Mouse (Mus musculus) ovary, postnatal 36 days (tissue): ENCODE results near the gene Mpc2.

Experiments used
- DNase-seq: peaks from one replicate; pipeline ENCODE4 v3.0.0; 2022; ENCODE audit warnings: low spot score, mixed read lengths

The Mpc2 gene

DNA sequence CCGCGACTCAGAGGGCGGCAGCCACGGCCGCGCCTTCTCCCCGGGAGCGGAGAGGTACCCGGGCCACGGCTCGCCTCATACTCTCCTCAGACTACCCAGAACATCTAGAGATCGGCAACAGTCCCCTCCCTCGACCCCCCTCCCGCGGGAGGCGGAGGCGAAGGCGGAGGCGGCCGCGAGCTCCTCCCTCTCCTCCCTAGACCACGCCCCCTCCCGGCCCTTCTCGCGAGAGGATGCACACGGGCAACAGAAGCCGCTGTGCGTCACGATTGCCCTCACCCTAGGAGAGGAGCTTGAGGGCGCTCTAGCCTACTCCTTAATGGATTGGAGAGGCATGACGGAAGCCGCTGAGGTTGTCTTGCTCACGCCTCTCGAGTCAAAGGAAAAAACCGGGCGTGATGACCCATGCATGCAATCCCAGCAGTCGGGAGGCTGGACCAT is at the start of gene Mpc2, which contains the start of gene Dcaf6:
Gene Mpc2, plus strand, starts transcription at position 278 of the 441 bp plus-strand sequence.
Gene Dcaf6, minus strand, starts transcription at position 116 of the 441 bp plus-strand sequence.
- DNase-seq, result peak; percentile 100

DNA sequence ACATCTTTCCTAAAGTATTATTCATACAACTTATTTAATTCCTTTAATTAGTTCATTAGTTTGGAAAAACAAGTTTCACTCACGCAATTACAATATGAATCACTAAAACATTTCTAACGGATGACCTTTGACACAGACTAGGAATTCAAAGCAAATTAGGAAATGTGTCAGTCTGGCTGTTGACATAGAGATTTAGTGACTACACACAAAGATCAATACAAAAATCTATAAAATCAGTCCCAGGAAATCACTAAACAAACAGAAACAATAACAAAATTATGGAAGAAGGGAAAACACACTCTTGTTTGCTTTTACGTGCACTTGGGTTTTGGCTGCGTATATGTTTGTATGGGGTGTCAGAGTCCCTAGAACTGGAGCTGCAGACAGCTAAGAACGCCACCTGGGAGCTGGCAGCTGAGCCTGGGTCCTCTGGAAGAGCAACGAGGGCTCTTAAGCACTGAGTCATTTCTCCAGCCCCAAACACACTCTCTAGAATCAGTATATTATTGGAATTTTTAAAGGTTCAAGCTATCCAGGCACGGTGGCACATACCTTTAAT is 39.0 kb upstream of the Mpc2 start:
- DNase-seq, result no peak

DNA sequence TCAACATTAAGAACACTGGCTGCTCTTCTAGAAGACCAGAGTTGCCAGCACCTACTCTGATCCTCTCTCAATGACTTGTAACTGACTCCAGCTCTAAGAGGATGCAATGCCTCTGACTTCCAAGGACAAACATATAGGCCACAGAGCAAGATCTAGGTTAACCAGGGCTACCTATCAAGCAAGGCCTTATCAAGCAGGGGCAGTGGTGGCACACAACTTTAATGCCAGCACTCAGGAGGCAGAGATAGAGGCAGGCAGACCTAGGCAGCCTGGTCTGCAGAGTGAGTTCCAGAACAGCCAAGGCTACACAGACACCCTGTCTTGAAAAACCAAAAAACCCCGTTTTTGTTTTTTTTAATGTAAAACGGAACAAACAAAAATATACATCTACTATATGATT is 34.2 kb upstream of the Mpc2 start:
- no peak for DNase-seq

DNA sequence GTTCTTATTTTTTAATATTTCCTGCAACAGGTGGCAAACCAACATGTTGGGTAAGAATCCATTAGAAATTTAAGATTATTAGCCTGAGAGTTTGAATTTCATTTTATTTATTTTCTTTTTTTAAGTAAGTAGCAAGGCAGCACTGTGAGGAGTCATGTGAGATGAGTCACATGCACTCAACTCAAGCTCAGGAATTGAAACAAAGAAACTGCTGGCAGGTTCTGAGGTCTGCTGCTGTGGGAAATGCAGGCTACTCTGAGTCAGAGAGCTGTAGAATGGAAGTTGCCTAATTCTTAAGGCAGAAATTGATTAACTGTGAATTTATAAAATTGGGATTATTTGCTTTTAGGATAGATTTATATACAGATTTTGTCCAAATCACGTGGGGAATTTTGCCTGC is 27.6 kb upstream of the Mpc2 start:
- DNase-seq, result no peak

DNA sequence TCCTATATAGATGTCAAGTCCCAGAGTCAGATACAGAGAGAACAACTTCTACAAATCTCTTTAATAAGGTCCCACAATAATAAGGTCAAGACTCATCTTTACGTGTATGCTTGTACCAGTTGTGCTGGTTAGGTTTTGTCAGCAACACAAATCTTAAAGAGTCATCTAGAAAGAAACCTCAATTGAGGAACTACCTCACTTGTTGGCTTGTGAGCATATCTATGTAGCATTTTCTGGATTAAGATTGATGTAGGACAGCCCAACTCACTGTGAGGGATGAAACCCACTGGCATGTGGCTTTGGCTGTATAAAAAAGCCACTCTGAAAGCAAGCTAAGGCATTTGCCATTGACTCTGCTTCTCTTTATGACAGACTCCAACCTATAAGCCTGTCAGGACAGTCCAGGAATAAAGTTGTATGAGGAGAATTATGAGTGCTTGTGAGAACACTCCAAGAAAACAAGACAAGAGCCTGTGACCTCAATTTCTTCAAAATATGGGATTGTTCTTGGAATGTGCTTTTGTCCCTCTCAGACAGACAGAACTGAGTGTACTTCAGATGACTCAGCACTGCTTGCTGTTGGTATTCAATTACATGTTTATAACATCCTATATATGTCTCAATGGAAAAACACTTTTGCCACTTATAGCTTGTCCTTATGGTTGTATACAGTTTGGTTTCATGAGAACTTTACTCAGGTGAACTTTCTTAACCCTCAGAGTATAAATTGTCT is 22.0 kb upstream of the Mpc2 start:
- DNase-seq, result no peak

DNA sequence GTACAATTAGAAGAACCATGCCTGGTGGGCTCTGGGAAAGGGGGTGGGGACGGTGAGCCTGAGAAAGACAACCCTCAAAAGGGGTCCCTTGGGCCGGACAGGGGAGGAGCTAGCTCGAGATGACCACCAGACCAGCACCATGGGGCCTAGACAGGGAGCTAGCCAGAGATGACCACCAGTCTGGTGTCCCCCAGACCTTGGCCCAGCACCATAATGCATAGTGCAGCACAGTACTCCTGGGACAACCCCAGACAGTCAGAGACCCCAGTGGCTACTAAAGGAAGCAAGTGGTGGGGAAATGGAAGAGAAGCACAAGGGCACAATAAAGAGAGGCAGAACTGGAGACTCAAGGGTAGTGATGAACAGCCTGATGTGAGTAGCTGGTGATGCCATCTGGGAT is 19.6 kb upstream of the Mpc2 start:
- DNase-seq, result no peak

DNA sequence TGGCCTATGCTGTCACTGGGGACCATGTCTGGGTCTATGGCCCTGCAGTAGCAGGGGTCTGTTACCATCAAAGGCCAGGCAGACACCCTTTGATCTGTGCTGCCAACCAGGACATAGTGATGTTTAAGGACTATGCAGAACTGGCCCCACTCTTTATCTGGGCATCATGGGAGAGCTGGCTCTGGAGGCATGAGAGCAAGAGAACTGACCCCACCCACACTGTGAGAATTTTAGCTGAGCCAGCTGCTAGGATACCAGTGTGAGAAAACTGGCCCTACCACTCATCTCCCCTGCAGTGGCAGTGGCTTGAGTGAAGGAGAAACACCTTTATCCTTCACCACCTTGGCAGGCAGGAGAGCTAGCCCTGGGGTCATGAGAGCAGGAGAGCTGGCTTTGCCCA is 19.2 kb upstream of the Mpc2 start:
- no peak for DNase-seq

DNA sequence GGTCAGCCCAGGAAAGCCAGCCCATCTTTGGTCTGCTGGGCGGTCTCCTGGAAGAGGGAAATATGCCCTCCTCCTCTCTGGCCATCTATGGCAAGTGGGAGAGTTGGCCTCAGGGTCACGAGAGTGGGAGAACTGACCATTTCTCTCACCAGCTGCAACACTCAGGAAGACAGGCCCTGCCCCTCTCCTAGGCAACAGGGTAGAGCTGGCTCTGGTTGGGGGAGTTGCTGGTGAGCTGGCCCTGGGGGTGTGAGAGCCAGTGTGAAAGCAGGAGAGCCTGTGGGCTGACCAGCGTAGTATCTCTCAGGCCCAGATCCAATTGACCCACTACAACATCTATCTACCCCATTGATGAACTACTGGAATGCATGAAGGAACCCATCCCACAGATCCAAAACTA is 18.7 kb upstream of the Mpc2 start:
- no peak for DNase-seq

DNA sequence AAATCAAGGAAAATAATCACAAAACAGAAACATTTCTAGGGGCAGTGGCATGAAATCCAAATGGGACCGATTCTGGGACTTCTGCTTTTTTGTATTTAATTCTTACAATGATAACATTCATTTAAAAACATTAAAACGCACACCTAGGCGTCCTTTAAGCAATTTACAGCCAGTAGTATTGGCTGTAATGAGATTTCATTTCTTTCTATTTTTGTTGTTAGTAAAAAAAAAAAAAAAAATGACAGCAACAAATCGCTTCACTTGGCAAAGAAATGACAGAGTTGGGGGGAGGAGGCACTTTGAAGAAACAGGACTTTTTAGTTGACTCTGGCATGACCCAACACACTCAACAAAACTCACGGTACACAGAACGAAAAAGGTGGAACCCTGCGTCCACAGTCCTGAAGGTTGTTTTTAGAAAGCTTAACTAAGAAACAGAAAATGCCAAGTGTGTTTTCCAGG is 1.4 kb upstream of the Mpc2 start:
- DNase-seq, result no peak

DNA sequence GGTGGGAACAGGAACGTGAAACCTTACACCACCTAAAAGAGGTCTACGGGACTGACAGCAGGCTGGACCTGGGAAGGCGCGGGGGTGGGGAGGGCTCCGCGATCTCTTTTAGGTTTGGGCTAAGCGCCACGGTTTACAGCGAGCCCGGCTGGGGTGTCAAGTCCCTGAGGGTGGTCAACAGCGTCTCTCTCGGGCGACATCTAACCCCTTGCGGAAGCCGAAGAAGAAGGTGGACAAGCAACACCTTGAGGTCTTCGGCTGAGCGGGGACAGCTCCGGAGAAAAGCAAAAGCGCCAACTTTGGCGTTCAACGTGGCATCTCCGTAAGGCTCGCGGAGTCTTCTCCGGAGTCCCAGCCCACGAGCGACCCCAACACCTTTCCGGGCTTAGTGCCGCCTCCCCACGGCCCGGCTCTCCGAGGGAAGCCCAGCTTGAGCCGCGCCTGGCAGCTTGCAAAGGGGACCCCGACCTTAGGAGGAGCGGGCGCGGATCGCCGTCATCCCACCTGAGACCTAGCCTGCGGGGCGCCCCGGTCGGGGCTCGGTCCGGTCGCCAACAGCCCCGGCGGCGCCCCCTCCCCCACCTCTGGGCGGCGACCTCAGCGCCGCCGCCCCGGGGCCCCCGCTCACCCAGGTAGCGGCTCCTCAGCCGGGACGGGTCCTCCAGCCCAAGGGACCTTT is 795 bp upstream of the Mpc2 start:
- DNase-seq, result peak; percentile 61

DNA sequence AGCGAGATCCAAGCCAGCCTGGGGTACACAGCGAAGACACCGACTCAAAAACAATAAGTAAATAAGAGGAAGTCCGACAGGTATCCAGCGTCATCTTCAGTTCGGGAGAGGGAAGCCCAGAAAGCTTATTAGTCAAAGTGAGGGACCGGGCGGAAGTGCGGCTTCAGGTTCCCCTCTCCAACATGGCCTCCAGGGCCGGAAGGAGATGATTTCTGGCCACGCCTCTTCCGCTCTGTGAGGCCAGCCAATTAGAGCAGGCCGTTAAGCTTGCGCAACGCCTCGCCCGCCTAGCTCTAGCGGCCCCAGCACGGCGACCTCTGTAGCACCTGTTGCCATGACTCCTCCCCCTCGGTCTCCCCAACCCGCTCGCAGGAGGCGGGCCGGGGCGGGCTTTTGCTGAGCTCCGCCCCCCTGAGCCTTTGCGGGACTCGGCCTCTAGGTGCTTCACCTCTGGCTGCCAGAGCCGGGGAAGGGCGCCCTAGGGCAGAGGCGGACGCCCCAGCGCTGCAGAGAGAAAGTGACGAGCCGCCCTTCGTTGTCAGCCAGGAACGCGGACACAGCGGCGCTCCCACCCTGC is 452 bp downstream of the Mpc2 start:
- DNase-seq, result peak; percentile 99

DNA sequence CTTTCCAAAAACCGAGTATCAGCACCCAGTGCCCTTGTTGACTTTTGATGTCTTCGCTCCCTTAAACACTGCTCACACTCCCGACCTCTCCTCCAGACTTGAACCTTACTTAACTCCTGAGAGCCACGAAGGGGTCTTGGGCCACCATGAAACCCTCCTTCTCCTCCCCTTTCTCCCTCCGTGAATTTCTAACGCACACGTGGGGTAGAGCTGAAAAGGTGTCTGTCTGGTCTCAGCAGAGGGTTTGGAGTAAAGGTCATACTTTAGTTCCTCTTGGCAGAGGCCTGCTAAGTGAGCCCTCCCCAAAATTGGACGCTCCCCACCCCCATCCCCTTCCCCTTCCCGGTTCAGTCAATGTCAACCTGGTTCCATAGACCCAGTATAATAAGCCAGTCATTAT is 1.2 kb downstream of the Mpc2 start:
- no peak for DNase-seq

DNA sequence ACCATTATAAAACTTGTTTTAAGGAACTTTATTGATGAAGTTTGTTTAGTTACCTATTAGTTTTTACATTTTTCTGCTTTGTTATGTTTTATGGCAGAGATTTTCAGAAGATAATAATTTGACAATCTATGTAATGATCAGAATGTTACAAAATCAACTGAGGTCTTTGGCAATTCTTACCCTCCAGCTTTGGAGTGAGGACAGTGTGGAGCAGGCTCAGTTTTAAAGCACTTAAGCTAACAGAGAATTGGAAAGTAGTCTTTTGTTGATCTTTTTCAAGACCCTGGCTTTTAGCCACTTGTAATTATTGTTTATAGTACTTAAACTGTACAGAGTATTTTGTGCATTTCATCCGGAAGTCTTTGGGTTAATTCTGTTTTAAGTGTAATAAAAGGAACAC is 2.4 kb downstream of the Mpc2 start:
- no peak for DNase-seq

DNA sequence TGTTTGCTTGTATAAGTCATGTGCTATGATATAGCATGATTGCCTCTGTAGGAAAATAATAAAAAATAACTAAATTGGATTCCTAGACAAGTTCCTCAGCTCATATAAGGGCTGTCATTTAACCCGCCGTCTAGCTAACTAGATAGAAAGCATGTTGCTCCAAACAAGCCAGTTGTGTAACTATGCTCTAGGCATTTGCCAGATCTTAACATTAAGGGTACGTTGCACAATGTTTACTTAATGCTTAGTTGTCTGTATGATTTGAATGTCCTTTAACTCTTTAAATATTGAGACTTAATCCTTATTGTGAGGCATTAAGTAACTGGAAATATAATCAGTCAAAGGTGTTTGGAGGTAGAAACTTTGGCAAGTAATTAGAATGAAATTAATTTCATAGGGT is 4.1 kb downstream of the Mpc2 start:
- no peak for DNase-seq

DNA sequence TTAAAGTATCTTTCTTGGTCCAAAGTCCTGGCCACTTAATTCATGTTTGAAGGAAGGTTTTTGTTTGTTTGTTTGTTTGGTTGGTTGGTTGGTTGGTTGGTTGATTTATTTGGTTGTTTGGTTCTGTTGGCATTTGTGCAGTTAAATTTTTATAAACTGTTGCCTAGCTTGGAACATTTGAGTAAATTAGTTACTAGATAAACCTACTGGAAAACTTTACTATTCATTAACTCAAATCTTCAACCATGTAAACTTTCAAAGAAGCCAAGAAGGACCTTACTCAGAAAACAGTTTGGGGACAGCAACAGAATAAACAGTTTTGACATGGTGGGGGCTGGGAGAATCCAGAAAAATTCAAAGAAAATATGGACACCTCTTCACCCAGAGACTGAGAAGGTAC is 8.5 kb downstream of the Mpc2 start:
- no peak for DNase-seq

DNA sequence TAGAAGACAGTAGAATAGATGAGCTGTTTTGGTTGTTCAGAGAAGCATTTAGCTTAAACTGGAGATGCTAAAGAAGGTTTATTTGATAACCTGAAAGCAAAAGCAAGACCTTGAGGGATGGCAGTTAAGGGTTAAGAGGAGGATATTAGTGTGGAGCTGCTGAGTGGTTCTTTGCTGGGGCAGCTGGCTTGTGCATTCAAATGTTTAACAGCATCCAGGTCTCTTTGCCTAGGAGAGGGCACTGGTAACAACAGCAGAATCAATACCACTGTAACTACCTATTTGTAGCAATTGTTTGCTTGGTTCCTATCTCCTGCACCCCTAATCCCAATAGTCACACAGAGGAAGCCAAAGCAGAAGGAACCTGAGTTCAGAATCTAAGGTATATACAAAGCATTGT is 9.3 kb downstream of the Mpc2 start:
- no peak for DNase-seq

DNA sequence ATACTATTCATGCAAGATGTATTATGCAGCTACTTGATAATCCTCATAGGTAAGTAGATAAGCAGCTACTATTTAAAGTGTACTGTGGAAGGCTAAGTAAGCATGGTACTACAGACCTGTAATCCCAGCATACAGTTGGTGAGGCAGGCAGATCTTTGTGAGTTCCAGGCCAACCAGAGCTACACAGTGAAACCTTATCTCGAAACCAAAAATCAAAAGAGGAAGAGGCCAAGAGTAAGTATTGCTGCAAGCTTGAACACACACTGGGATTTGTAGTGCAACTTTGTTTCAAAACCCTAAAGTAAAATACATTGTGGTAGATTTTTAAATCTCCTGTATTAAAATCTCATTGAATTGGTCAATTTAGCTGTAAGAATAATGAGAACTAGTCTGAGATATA is 11.1 kb downstream of the Mpc2 start:
- no peak for DNase-seq

DNA sequence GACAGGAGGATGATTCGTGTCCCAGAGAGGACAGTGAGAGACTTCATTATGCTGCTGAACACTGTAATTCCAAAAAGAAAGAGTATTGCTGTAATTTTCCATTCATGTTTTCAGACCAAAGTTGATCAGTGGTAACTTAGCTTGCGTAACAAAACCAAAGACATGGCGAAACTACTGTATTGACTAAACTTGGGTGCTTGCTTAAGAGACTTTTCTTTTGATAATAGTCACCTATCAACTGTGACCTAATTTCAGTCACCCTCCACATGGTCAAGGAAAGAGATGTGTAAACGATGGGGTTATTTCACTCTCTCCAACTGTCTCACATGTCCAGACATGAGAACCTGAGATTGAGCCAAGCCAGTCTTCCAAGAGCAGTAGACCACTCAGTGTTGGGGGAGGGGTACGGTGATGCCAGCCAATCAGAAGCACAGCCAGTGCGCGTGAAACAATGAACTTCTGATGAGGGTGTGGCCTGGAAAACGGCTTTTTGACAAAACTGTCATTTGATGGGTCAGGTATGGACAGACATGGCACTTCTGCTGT is 24.3 kb downstream of the Mpc2 start, which contains the start of gene Adcy10:
Gene Adcy10, plus strand, starts transcription at position 496 of the 546 bp plus-strand sequence.
- no peak for DNase-seq

DNA sequence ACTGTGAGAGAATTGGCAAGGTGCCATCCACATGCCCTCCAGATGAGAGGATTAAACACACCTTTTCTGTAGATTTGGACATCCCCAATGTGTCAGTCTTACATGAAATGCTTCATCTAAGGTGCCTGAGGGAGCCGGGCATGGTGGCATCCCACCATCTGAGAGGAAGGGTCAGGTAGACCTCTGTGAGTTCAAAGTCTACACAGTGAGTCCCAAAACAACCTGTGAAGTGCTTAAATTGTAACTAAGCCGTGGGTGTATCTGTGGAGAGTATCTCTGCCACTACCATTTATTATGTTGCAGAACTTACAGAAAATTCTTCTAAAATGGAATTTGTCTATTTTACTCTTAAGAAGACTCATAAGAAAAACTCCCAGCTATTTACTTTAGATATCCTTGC is 25.7 kb downstream of the Mpc2 start:
- no peak for DNase-seq

DNA sequence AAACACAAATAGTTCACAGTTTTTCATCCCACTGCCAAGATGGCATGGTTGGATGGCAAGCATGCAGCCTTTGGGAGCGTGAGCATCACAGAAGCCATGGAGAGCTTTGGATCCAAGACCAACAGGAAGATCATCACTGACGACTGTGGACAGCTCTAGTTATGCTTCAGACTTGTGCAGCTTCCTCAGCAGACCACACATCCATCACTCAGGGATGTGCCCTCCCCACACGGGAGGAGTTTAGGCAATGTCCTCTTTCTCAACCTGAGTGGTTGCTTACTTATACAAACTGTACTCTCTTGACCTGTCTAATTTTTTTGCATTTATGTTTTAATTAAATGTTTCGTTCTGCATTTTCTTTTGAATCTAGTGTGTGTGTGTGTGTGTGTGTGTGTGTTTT is 28.8 kb downstream of the Mpc2 start:
- no peak for DNase-seq

DNA sequence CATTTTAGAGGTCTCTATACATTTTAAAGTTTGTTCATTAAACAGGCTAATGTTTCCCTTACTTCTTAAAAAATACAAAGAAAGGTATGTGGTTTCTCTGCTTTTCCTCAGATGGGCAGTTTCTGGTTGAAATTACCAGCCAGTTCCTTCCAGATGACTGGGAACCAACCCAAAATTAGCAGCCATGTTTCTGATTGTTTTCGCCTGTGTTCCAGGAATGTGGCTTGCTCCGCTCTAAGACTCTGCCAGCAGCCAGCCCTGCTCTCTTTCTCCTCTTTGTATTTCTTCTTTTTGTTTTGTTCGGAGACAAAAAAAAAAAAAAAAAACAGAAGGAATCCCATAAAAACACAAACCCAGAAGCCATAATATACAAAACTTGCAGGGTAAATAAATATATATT is 38.4 kb downstream of the Mpc2 start:
- DNase-seq, result no peak

DNA sequence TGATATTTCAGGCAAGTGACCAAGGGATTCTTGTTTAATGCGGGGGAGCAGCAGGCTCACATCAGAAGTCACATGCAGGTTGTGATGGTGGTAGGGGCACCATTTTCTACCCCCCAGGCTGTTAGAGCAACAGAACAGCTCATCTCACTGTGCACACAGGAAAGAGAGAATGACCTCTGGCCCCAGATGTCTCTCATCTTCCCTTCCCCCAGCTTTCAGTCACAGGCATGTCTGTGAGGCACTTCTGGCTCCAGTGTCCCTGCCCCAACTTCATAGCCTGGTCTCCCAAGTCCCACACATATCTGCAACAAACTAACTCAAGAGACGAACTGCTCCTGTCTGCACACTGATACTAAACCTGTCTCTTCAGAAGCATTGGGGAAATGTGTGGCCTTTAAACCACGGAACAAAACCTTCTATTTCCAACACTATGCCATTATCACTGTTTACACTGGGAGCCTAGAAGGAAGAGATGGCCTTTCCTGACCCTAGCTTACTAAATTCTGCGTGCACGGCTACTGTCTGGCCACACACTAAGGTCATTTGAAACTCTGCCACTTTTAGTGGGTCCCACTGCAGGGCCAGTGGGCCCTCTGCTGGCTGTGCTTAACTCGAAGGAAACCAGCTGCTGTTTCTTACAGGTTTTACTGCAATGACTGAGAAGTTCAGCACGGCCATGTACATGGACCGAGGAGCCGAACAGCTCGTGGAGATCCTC is 43.0 kb downstream of the Mpc2 start:
- DNase-seq, result peak; percentile 59
